Mouse (Mus musculus) small intestine, adult 2 months (tissue): ENCODE results near the gene Tbxas1.

Experiments
- CTCF ChIP-seq: fragments of 200-500 bp; IDR thresholded peaks from 2 replicates; pipeline ENCODE4 v1.5.1; 2012; ENCODE audit warnings: low read depth, mild to moderate bottlenecking, control low read depth, inconsistent platforms, low read length, moderate library complexity, mixed read lengths; ENCODE audit not compliant: insufficient replicate concordance, insufficient read length; ENCODE audit errors: extremely low read depth
- POLR2A ChIP-seq: fragments of 200-500 bp; IDR thresholded peaks from 2 replicates; pipeline ENCODE4 v1.6.1; 2012; ENCODE audit warnings: low read depth, mild to moderate bottlenecking, control low read depth, inconsistent platforms, low read length, moderate library complexity

- TF ChIP-seq CTCF (no peak), POLR2A (no peak)
Measured at GRCm38 (mm10) chr6:38859819-38860218, 15.4 kb upstream of the Tbxas1 start.
